ENCODE assay signal across 8 mouse cellular contexts in the genomic region with DNA sequence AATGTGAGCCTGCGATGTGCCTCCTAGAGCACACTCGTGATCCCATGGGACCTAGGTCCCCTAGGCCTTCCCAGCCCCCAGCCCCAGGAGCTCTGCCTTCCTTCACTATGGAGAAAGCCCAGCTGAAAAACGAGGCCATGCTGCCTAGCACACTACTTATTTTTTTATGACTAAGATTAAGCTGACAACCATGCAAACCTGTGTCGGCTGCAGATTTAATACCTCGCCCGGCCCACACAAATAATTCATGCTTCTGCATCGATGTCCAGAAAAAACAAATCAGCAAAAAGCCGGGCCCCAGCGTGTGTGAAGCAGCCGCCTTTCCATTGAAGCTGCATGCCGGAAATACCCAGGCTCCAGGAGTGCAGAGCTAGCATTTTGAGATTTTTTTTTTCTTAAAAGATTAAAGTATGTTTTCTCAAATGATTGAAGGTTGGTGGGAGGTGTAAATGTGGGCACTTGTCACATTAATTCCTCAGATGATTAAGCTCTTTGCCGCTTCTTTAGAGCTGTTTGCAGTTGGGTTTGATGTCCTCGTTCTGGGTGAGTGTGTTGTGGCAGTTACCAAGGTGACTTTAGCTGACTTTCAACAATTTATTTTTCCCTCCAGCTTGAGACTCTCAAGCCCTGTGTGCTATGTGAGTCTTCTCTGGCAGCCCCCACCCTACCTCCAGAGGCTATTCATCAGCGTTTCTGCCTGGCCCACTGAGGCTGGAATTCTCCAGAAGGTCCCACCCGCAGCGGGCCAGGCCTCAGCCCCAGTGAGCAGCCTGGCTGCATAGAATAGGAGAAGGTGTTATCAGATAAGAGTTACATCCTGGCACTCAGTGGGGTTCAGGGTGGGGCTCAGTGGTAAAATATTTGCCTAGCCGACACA. TPM values are rescaled to one million over a fixed set of nuclear protein-coding genes. Genes with fewer than 3 reads are reported as not detected.
A peak's percentile ranks its signal among the peaks of the same experiment; 100 is the strongest.
DNase-seq lines count a peak whose midpoint lies in the region; ATAC-seq lines count a peak whose summit lies in the region.

No protein-coding gene starts in this region.

- H3K27ac ChIP-seq in kidney, embryonic 14.5 days (ENCODE audit: low read depth, low read length): peak overlapping the region; percentile 94
- H3K27ac ChIP-seq in hindbrain, embryonic 15.5 days (replicated peaks): peak overlapping the region; percentile 83
- peak overlapping the region; percentile 65 for H3K27ac ChIP-seq in midbrain, embryonic 10.5 days (replicated peaks)

- peaks cover 34% of the 10 kb centered on the region for H3K4me1 ChIP-seq in kidney, embryonic 14.5 days (ENCODE audit: control insufficient read depth, insufficient read depth, low read length)
- peaks cover 29% of the 10 kb centered on the region for H3K4me1 ChIP-seq in hindbrain, embryonic 15.5 days (replicated peaks)
- peaks cover 65% of the 10 kb centered on the region for H3K4me1 ChIP-seq in midbrain, embryonic 10.5 days

- DNase-seq in kidney, adult 11 months: no peak
- peak; percentile 45 for DNase-seq in midbrain, embryonic 10.5 days (ENCODE audit: low spot score)
- no peak for DNase-seq in ovary, postnatal 10 days (ENCODE audit: low spot score)
- DNase-seq in urinary bladder, adult 2 months (ENCODE audit: low spot score): no peak
- DNase-seq in frontal cortex, postnatal 14 days (ENCODE audit: low spot score in 2 of 2): no peak

- H3K4me3 ChIP-seq in kidney, embryonic 14.5 days (ENCODE audit: low read length): no peak overlapping the region
- H3K4me3 ChIP-seq in hindbrain, embryonic 15.5 days: no peak overlapping the region
- no peak overlapping the region for H3K4me3 ChIP-seq in midbrain, embryonic 10.5 days

- no peaks in the 10 kb centered on the region for H3K27me3 ChIP-seq in kidney, embryonic 14.5 days (ENCODE audit: control insufficient read depth, insufficient read depth, low read length)
- no peaks in the 10 kb centered on the region for H3K27me3 ChIP-seq in hindbrain, embryonic 15.5 days
- no peaks in the 10 kb centered on the region for H3K27me3 ChIP-seq in midbrain, embryonic 10.5 days (ENCODE audit: low read depth, poor library complexity, severe bottlenecking)

- 0 out of 2 replicates have a peak, but pooled peaks have one; percentile 5 for ATAC-seq in kidney, embryonic 14.5 days (ENCODE audit: low FRiP score, low TSS enrichment)
- ATAC-seq in activated CD4-positive, CD25-positive, alpha-beta regulatory T cell, adult 4 months: peak; percentile 37
- peak; percentile 46 for ATAC-seq in hindbrain, embryonic 15.5 days (ENCODE audit: low FRiP score, low read depth)

- WGBS in kidney, embryonic 14.5 days: 19% methylated on average over 17 of the region's 17 CpGs
- 17% methylated on average over 17 of the region's 17 CpGs for WGBS in hindbrain, embryonic 15.5 days
- 35% methylated on average over 17 of the region's 17 CpGs for WGBS in midbrain, embryonic 10.5 days

- H3K36me3 ChIP-seq in kidney, embryonic 14.5 days (ENCODE audit: control insufficient read depth, insufficient read depth, low read length): peaks cover 36% of the 10 kb centered on the region
- H3K36me3 ChIP-seq in hindbrain, embryonic 15.5 days: peaks cover 6% of the 10 kb centered on the region; the same call in 1 of the 2 replicates
- peaks cover 59% of the 10 kb centered on the region for H3K36me3 ChIP-seq in midbrain, embryonic 10.5 days

- H3K4me2 ChIP-seq in kidney, embryonic 14.5 days (replicated peaks; ENCODE audit: low read depth, low read length): no peak overlapping the region
- H3K4me2 ChIP-seq in hindbrain, embryonic 15.5 days: no peak overlapping the region

- H3K9me3 ChIP-seq in kidney, embryonic 14.5 days (ENCODE audit: control insufficient read depth, low read length): no peaks in the 10 kb centered on the region
- no peaks in the 10 kb centered on the region for H3K9me3 ChIP-seq in hindbrain, embryonic 15.5 days
- no peaks in the 10 kb centered on the region for H3K9me3 ChIP-seq in midbrain, embryonic 10.5 days (replicated peaks)

- H3K9ac ChIP-seq in kidney, embryonic 14.5 days (ENCODE audit: low read depth, low read length): no peak overlapping the region
- no peak overlapping the region for H3K9ac ChIP-seq in hindbrain, embryonic 15.5 days

RNA-seq across cellular contexts. Expression of a gene that starts 30.9 kb away (rescaled TPM):
- polyA plus RNA-seq in kidney, embryonic 14.5 days (2014; fragmentation: Nextera tagmentation; extraction: Ambion mirVana): 28.3 and 35.6 TPM in 2 replicates
- polyA plus RNA-seq in activated CD4-positive, CD25-positive, alpha-beta regulatory T cell, adult 4 months (2017; shearing (Covaris generic)): 10 to 100 TPM; 15.8 to 21.3 TPM
- 27.8 and 31.9 TPM in 2 replicates for polyA plus RNA-seq in hindbrain, embryonic 15.5 days (2015; fragmentation: Nextera tagmentation; extraction: Ambion mirVana)
- 24.6 and 27.8 TPM in 2 replicates for polyA plus RNA-seq in midbrain, embryonic 10.5 days (2016; fragmentation: Nextera tagmentation; extraction: Ambion mirVana)
- polyA plus RNA-seq in urinary bladder, adult 2 months (2012; rRNA removed): 17.2 and 25.2 TPM in 2 replicates
